Mouse (Mus musculus) stomach, postnatal 0 days (tissue): Measurements from ENCODE around the gene Ptcra.

ENCODE experiments used
- CTCF ChIP-seq: IDR thresholded peaks from 2 replicates; pipeline ENCODE4 v1.5.1; 2016; ENCODE audit warnings: antibody characterized with exemption, low read depth, mild to moderate bottlenecking, moderate library complexity
- EP300 ChIP-seq: optimal IDR thresholded peaks from 2 replicates; pipeline ENCODE3; 2016; ENCODE audit warnings: antibody characterized with exemption

DNA sequence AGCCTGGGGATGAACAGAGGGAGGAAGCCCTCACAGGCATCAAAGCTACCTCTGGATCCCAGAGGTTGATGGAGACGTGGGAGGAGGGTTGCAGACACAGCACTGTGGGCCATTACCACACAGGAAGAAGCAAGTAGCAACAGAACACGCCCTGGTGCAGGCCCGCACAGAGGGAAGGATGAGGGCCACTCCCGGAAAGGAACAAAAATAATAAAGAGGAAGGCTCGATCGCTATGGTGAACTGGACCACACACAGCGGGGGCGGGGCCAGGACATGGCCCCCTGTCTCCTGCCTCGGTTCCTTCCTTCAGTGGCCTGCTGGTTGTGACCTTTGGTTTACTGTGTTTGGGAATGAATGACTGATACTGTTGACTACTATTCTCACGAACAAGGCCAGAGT is 36.2 kb upstream of the Ptcra start:
- TF ChIP-seq CTCF (no peak), EP300 (no peak)
